Mouse (Mus musculus): ENCODE results near the gene Rhbdd3. TPM values are rescaled to one million over a fixed set of nuclear protein-coding genes. Genes with fewer than 3 reads are reported as not detected.

Rhbdd3 gene
- polyA plus RNA-seq, 1 experiment from 2014 or later, result 19.6 TPM

GRCm38 (mm10) chr11:5062860-5063505 is 35.7 kb upstream of the Rhbdd3 start:
- H3K4me1 ChIP-seq (replicated peaks; ENCODE audit: control insufficient read depth, insufficient read depth), result peaks cover 26% of the 10 kb centered on the region
- 75% methylated on average over 13 of the region's 13 CpGs for WGBS
- H3K9ac ChIP-seq (ENCODE audit: low read length), result peak overlapping the region; percentile 18; the same call in 1 of the 2 replicates
- H3K36me3 ChIP-seq (ENCODE audit: control insufficient read depth, insufficient read depth, low read length), result peaks cover 3% of the 10 kb centered on the region; the same call in 1 of the 2 replicates
- DNase-seq (ENCODE audit: low spot score) (no peak), ATAC-seq (ENCODE audit: low FRiP score, low TSS enrichment) (no peak)
- no peaks in the 10 kb centered on the region for H3K9me3 ChIP-seq (ENCODE audit: control insufficient read depth, low read length)
- no peak overlapping the region for H3K4me3 ChIP-seq (ENCODE audit: low read depth, low read length)
- H3K4me2 ChIP-seq (replicated peaks; ENCODE audit: low read depth), result peak overlapping the region; percentile 77; the same call in 1 of the 2 replicates
- TF ChIP-seq EP300 (optimal IDR thresholded peaks at IDR 0.05) (no peak), CTCF (IDR thresholded peaks at IDR 0.05; ENCODE audit: low read depth) (no peak)
- no peak overlapping the region for H3K27ac ChIP-seq (replicated peaks)
- 0 out of 2 replicates have a peak, but pooled peaks cover 8% of the 10 kb centered on the region for H3K27me3 ChIP-seq (ENCODE audit: control insufficient read depth, insufficient read depth, low read length)

DNA sequence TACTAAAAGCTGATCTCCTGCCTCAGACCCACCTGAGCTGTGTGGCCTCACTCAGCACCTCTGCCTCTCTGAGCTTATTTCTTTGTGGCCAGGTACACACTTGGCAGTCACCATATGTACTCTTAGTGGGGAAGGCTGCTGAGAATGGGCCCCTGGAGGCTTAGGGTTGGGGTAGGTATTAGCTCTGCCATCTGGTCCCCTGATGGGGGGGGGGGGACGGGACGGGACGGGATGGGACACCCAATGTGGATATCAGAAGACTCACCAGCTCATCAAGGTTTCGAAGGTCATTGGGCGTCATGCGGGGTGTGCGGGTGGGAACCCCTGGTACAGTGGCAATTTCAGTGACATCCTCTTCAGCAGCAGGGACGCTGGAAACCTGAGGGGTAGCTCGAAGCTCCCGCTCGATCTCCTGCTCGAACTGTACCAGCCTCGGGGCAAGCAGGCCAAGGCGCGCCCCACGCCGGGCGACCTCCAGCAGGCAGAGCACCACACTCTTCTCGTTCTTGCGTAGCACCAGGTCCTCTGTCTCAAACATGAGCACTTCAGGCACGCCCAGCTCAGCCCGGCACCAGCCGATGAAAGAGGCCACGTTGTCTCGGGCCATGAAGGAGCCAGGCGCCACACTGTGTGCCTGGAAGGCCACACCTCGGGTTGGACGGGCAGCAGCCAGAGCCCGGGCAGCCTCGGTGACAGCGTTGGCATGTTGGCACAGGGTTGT is 35.0 kb upstream of the Rhbdd3 start:
- 0 out of 2 replicates have a peak overlapping the region, but pooled peaks have one; percentile 18 for H3K27ac ChIP-seq (replicated peaks)
- TF ChIP-seq EP300 (optimal IDR thresholded peaks at IDR 0.05), result no peak
- no peak for TF ChIP-seq CTCF (IDR thresholded peaks at IDR 0.05; ENCODE audit: low read depth)
- peaks cover 25% of the 10 kb centered on the region for H3K4me1 ChIP-seq (replicated peaks; ENCODE audit: control insufficient read depth, insufficient read depth)
- H3K4me3 ChIP-seq (ENCODE audit: low read depth, low read length), result peak overlapping the region; percentile 72
- no peaks in the 10 kb centered on the region for H3K9me3 ChIP-seq (ENCODE audit: control insufficient read depth, low read length)
- DNase-seq (ENCODE audit: low spot score), result no peak
- ATAC-seq (ENCODE audit: low FRiP score, low TSS enrichment), result no peak; the same call in 1 of the 2 replicates
- peaks cover 6% of the 10 kb centered on the region; the same call in 1 of the 2 replicates for H3K36me3 ChIP-seq (ENCODE audit: control insufficient read depth, insufficient read depth, low read length)
- H3K9ac ChIP-seq (ENCODE audit: low read length), result peak overlapping the region; percentile 75; the same call in 1 of the 2 replicates
- H3K27me3 ChIP-seq (ENCODE audit: control insufficient read depth, insufficient read depth, low read length), result 0 out of 2 replicates have a peak, but pooled peaks cover 8% of the 10 kb centered on the region
- 65% methylated on average over 31 of the region's 31 CpGs for WGBS
- H3K4me2 ChIP-seq (replicated peaks; ENCODE audit: low read depth), result peak overlapping the region; percentile 71

DNA sequence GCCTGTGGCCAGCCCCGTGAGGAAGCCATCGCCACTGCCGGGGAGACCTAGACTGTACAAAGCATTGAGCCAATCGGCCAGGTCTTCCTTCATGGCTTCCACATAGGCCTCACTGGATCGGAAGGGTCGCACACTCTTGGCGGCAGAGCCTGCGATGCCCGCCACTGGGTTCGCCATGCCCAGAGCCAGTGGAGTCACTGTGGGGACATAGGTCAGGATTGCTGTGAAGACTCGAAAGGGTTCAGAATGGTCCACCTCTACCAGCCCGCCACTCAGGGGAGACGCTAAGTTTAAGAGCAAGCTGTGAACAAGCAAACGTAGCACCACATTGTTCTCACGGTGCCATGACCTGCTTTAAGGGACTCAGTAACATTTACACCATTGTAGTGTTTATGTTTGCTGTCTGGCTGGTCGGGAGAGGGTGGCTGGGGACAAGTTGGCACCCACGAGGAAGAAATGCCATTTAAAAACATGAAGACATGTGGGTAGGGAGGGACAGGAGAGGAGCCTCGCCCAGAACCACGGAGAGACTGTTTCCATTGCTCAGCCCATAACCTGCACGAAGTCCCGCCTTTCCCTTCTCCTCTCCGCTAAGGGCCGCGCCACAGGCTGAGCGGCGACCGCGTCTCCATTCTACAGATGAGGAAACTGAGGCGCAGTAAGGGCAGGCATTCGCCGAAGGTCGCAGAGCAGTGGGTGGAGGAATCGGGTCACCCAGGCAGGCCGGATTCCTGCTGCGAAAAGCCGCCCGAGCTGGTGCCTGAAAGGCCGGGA is 34.3 kb upstream of the Rhbdd3 start:
- H3K4me2 ChIP-seq (replicated peaks; ENCODE audit: low read depth), result peak overlapping the region; percentile 71
- peak overlapping the region; percentile 72 for H3K4me3 ChIP-seq (ENCODE audit: low read depth, low read length)
- ATAC-seq (ENCODE audit: low FRiP score, low TSS enrichment) (peak; percentile 15; the same call in 1 of the 2 replicates), DNase-seq (ENCODE audit: low spot score) (peak; percentile 53)
- peaks cover 25% of the 10 kb centered on the region for H3K4me1 ChIP-seq (replicated peaks; ENCODE audit: control insufficient read depth, insufficient read depth)
- no peaks in the 10 kb centered on the region for H3K9me3 ChIP-seq (ENCODE audit: control insufficient read depth, low read length)
- H3K27ac ChIP-seq (replicated peaks), result peak overlapping the region; percentile 56; the same call in 1 of the 2 replicates
- 0 out of 2 replicates have a peak, but pooled peaks cover 2% of the 10 kb centered on the region for H3K27me3 ChIP-seq (ENCODE audit: control insufficient read depth, insufficient read depth, low read length)
- peak overlapping the region; percentile 75 for H3K9ac ChIP-seq (ENCODE audit: low read length)
- TF ChIP-seq EP300 (optimal IDR thresholded peaks at IDR 0.05) (no peak), CTCF (IDR thresholded peaks at IDR 0.05; ENCODE audit: low read depth) (no peak)
- H3K36me3 ChIP-seq (ENCODE audit: control insufficient read depth, insufficient read depth, low read length), result peaks cover 9% of the 10 kb centered on the region; the same call in 1 of the 2 replicates
- 16% methylated on average over 36 of the region's 38 CpGs for WGBS

DNA sequence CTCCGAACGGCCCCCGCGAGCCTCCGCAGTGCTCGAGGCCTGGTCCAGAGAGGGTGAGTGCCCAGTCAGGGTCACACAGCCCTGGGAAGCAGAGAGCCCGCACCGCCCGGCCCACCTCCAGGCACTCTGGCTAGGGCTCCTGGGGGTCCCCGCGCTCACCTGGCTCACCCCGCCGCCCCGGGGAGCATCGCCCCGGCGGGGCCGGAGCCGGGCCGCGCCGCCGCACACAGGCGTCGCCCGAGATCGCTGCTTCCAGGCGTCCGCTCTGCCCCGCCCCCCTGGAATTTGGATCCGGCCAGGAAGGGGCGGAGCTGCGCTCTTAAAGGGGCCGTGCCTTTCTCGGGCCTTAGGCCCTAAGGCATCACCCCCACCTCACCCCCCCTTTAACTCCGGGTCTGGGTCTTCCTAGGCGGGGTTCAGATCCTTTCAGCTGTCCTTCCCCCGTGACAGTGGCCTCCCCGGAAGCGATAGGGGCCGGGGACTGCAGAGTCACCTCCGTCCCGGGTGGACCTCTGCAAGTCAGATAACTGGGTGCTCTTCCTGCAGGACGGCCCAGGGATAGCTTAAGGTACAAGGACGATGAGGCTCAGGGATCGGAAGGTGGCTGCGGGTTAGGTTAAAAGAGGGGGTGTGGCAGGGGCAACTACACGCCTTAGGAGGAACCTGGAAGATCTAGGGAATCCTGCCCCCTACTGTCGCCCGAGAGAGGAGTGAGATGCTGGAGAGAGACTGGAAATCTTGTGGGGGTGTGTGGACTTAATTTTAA is 33.5 kb upstream of the Rhbdd3 start, which contains the start of gene Gas2l1:
Gene Gas2l1 (minus strand): TSS at position 272 of the 766 bp plus-strand sequence.
- DNase-seq (ENCODE audit: low spot score) (peak; percentile 92), ATAC-seq (ENCODE audit: low FRiP score, low TSS enrichment) (peak; percentile 68)
- Histone ChIP-seq H3K4me2 (replicated peaks; ENCODE audit: low read depth) (peak within 1 kb of the TSS; percentile 71), H3K27ac (replicated peaks) (peak within 1 kb of the TSS; percentile 56; the same call in 1 of the 2 replicates), H3K4me3 (ENCODE audit: low read depth, low read length) (peak within 1 kb of the TSS; percentile 72), H3K9ac (ENCODE audit: low read length) (peak within 1 kb of the TSS; percentile 75), H3K4me1 (replicated peaks; ENCODE audit: control insufficient read depth, insufficient read depth) (peaks cover 25% of the 10 kb centered on the region), H3K27me3 (ENCODE audit: control insufficient read depth, insufficient read depth, low read length) (0 out of 2 replicates have a peak, but pooled peaks cover 2% of the 10 kb centered on the region), H3K36me3 (ENCODE audit: control insufficient read depth, insufficient read depth, low read length) (peaks cover 10% of the 10 kb centered on the region; the same call in 1 of the 2 replicates), H3K9me3 (ENCODE audit: control insufficient read depth, low read length) (no peaks in the 10 kb centered on the region)
- TF ChIP-seq CTCF (IDR thresholded peaks at IDR 0.05; ENCODE audit: low read depth) (peak; percentile 81), EP300 (optimal IDR thresholded peaks at IDR 0.05) (no peak)
- under 1% methylated on average over 50 of the region's 50 CpGs for WGBS

GRCm38 (mm10) chr11:5067063-5067462 is 31.7 kb upstream of the Rhbdd3 start:
- Histone ChIP-seq H3K9me3 (ENCODE audit: control insufficient read depth, low read length) (no peaks in the 10 kb centered on the region), H3K4me3 (ENCODE audit: low read depth, low read length) (no peak overlapping the region), H3K36me3 (ENCODE audit: control insufficient read depth, insufficient read depth, low read length) (peaks cover 17% of the 10 kb centered on the region), H3K4me1 (replicated peaks; ENCODE audit: control insufficient read depth, insufficient read depth) (peaks cover 17% of the 10 kb centered on the region), H3K27ac (replicated peaks) (no peak overlapping the region), H3K27me3 (ENCODE audit: control insufficient read depth, insufficient read depth, low read length) (no peaks in the 10 kb centered on the region), H3K4me2 (replicated peaks; ENCODE audit: low read depth) (no peak overlapping the region), H3K9ac (ENCODE audit: low read length) (no peak overlapping the region)
- ATAC-seq (ENCODE audit: low FRiP score, low TSS enrichment) (no peak), DNase-seq (ENCODE audit: low spot score) (no peak)
- TF ChIP-seq EP300 (optimal IDR thresholded peaks at IDR 0.05), result no peak
- no peak for TF ChIP-seq CTCF (IDR thresholded peaks at IDR 0.05; ENCODE audit: low read depth)
